Mouse (Mus musculus): ENCODE data around the gene Oit1. TPM values are rescaled to one million over a fixed set of nuclear protein-coding genes. Genes with fewer than 3 reads are reported as not detected.

Oit1 gene
- polyA plus RNA-seq (2012; rRNA removed): 0.11 and 0.15 TPM in 2 replicates

DNA sequence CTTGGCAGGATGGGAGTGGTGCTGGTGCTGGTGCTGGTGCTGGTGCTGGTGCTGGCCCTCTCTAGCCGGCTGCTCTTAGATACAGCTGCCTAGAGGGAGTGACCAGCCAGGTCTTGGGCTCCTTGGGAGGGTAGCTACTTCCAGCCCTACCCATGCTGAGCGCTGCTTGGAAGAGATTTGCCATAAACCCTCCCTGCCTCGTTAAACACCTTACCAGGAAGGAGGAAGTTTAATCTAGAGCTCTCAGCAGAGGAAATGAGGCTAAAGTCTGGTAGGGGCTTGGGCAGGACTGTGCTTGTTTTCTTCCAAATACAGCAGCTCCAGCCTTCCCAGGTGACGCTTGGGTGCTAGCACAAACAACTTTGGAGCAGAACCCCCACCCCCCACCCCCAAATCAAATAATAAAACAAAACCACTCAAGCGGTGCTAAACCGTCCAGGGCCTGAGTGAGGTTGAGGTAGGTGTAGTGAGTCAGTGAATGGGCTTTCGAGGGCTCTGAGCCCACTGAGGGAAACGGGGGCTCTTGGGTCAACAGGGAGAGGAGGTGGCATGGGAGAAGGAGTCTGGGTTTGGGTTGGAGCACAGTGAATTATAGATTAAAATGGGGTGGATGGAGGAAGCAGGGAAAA is at the start of gene Oit1:
Gene Oit1 (minus strand): TSS at position 70 of the 629 bp plus-strand sequence.

GRCm38 (mm10) chr14:8317194-8318097 is 61.1 kb downstream of the Oit1 start, which contains the start of gene Fam107a:
TSS of gene Fam107a (minus strand) at chr14:8318023.

Other genes with a start within 250 kb of the Oit1 start
- gene Pdhb, start 205.7 kb downstream of the Oit1 start, polyA plus RNA-seq (2012; rRNA removed): 161 and 183 TPM in 2 replicates
- gene Kctd6, start 164.6 kb downstream of the Oit1 start, polyA plus RNA-seq (2012; rRNA removed): 6.9 and 12.2 TPM in 2 replicates
- 0.05 and 0.21 TPM in 2 replicates for gene Acox2, start 119.4 kb downstream of the Oit1 start, polyA plus RNA-seq (2012; rRNA removed)
- gene Fam107a, start 60.7 kb downstream of the Oit1 start, polyA plus RNA-seq (2012; rRNA removed): 0.79 and 1.9 TPM in 2 replicates